Mouse (Mus musculus) forebrain, embryonic 16.5 days (tissue): ENCODE results near the gene Fmod. TPM values are rescaled to one million over a fixed set of nuclear protein-coding genes. Genes with fewer than 3 reads are reported as not detected.

Source experiments
- ATAC-seq: fragments of 200-750 bp; cut with Nextera tagmentation; 2 replicates; pipeline ENCODE4 v1.8.0; 2017; ENCODE audit warnings: mild to moderate bottlenecking, moderate library complexity
- H3K27ac ChIP-seq: fragments of 300-500 bp; sonication (generic); 2 replicates; pipeline ENCODE4 v1.5.1; 2014; ENCODE audit warnings: low read length, control low read depth
- H3K27me3 ChIP-seq: fragments of 300-500 bp; sonication (generic); replicated peaks from 2 replicates; pipeline ENCODE4 v1.6.1; 2014; ENCODE audit warnings: low read length; ENCODE audit not compliant: control insufficient read depth, insufficient read depth
- H3K36me3 ChIP-seq: fragments of 300-500 bp; sonication (generic); 2 replicates; pipeline ENCODE4 v1.6.1; 2014; ENCODE audit not compliant: control insufficient read depth, insufficient read depth
- H3K4me1 ChIP-seq: fragments of 300-500 bp; sonication (generic); replicated peaks from 2 replicates; pipeline ENCODE4 v1.6.1; 2014; ENCODE audit warnings: low read length; ENCODE audit not compliant: control insufficient read depth, insufficient read depth
- H3K4me2 ChIP-seq: fragments of 300-500 bp; sonication (generic); 2 replicates; pipeline ENCODE4 v1.6.1; 2014; ENCODE audit warnings: mild to moderate bottlenecking, low read length, control low read depth
- H3K4me3 ChIP-seq: fragments of 300-500 bp; sonication (generic); replicated peaks from 2 replicates; pipeline ENCODE4 v1.5.1; 2014; ENCODE audit warnings: mild to moderate bottlenecking, low read length, control low read depth
- H3K9ac ChIP-seq: fragments of 300-500 bp; sonication (generic); replicated peaks from 2 replicates; pipeline ENCODE4 v1.6.1; 2014; ENCODE audit warnings: low read depth, low read length, control low read depth
- H3K9me3 ChIP-seq: fragments of 300-500 bp; sonication (generic); 2 replicates; pipeline ENCODE4 v1.6.1; 2016; ENCODE audit warnings: low read length; ENCODE audit not compliant: control insufficient read depth
- WGBS: fragments of 180-500 bp; shearing (Covaris S2); extraction: QIAGEN DNeasy Blood & Tissue Kit; methylation state at CpG from one replicate; pipeline ENCODE4 v1.1.7; 2014; 5-methylcytosine and 5-hydroxymethylcytosine counted together
- polyA plus RNA-seq: library from polyadenylated mRNA; unstranded; fragments of >200 nt; fragmentation: Nextera tagmentation; extraction: Ambion mirVana; gene quantifications from 2 replicates; pipeline ENCODE4 v1.2.1, GENCODE M21; 2015

The Fmod gene
- polyA plus RNA-seq, 1 experiment from 2014 or later = 7.8 TPM

DNA sequence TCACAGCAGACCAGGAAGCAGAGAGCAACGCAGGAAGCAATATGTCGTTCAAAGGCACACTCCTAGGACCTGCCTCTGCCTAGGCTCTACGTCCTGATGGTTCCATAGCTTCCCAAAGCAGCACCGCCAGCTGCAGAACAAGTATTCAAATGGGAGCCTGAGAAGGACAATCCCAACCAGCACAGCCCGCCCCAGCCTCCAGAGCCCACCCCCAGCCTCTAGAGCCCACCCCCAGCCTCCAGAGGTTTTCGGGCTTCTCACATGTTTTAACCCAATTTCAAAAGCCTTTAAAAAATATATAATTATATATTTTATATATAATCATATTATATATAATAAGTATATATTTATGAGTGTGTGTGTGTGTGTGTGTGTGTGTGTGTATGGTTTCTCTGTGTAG lies 12.5 kb downstream of the Fmod start:
- no peak for ATAC-seq
- Histone ChIP-seq H3K27ac (no peak overlapping the region), H3K4me3 (no peak overlapping the region), H3K4me1 (peaks cover 5% of the 10 kb centered on the region; the same call in 1 of the 2 replicates), H3K4me2 (no peak overlapping the region), H3K27me3 (no peaks in the 10 kb centered on the region), H3K9ac (no peak overlapping the region), H3K9me3 (no peaks in the 10 kb centered on the region), H3K36me3 (no peaks in the 10 kb centered on the region)
- WGBS = 78% methylated on average over 6 of the region's 6 CpGs

DNA sequence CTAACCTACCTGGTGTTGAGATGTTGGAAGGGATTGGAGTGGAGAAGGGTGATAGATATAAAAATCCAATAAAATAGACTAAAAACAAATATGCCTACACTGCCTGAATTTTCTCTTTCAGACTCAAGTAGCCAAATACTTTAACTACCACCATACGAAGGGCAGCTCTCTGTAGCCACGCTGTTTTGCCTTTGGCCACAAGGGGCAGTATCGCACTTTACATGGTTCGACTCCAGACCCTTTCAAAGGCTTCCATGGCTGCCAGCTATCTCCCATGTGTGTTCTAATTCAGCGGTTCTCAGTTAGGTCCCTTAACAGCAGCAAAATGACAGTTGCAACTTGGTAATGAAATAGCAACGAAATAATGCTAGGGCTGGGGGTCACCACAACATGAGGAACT lies 16.2 kb downstream of the Fmod start:
- Histone ChIP-seq H3K9me3 (no peaks in the 10 kb centered on the region), H3K4me3 (no peak overlapping the region), H3K27me3 (no peaks in the 10 kb centered on the region), H3K36me3 (no peaks in the 10 kb centered on the region), H3K27ac (no peak overlapping the region), H3K4me2 (no peak overlapping the region), H3K4me1 (no peaks in the 10 kb centered on the region; the same call in 1 of the 2 replicates), H3K9ac (no peak overlapping the region)
- WGBS = 5% methylated on average over 6 of the region's 6 CpGs
- ATAC-seq = peak; percentile 58; the same call in 1 of the 2 replicates

DNA sequence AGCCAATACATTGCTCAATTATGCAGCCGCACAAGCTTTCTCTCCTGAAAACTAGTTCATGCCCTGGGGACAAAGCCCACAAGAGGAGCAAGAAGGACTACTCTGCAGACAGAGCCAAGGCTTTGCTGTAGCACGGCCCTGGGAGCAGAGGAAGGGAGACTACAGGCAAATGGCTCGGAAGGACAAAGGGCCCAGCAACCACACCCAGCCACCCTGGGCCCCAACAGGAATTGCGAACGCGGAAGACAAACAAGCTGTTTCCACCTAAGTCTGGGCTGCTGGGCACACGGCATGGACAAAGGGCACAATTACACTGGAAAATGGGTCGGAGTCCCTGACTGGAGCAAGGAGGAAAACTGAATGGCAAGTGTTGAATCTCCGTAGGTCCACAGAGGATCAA lies 18.0 kb downstream of the Fmod start:
- Histone ChIP-seq H3K9ac (no peak overlapping the region), H3K4me3 (no peak overlapping the region), H3K27me3 (no peaks in the 10 kb centered on the region), H3K4me1 (peaks cover under 1% of the 10 kb centered on the region), H3K36me3 (no peaks in the 10 kb centered on the region), H3K9me3 (no peaks in the 10 kb centered on the region), H3K27ac (no peak overlapping the region), H3K4me2 (no peak overlapping the region)
- no peak for ATAC-seq
- 76% methylated on average over 9 of the region's 9 CpGs for WGBS

DNA sequence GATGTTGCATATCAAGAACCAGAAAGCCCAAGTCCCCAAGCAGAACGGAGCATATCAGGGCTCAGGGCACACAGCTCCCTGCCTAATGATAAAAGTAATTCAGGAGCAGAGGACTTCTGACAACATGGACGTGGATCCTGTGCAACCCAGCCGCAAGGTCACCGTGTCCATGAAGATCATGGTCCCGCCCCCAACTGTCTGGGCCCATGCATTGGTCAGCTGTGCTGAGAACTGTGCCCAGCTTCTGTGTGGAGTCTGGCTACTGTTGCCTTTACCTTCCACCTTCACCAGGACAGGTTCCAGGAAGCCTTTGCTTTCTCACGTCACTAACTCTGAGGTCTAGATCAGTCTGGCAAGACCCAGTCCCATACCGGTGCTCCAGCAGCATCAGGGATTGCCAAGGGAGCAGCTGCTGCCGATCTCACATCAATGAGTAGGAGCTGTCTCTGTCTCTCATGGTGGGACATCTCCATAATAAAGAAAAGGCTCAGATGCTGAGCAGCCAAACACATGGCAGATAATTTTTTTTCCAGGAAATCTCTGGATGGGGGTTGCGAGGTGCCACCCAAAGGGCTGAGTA lies 18.7 kb downstream of the Fmod start:
- Histone ChIP-seq H3K4me3 (no peak overlapping the region), H3K4me1 (peaks cover 8% of the 10 kb centered on the region), H3K9me3 (no peaks in the 10 kb centered on the region), H3K27me3 (no peaks in the 10 kb centered on the region), H3K27ac (no peak overlapping the region), H3K36me3 (no peaks in the 10 kb centered on the region), H3K4me2 (no peak overlapping the region), H3K9ac (no peak overlapping the region)
- ATAC-seq = no peak
- WGBS = 81% methylated on average over 9 of the region's 9 CpGs

DNA sequence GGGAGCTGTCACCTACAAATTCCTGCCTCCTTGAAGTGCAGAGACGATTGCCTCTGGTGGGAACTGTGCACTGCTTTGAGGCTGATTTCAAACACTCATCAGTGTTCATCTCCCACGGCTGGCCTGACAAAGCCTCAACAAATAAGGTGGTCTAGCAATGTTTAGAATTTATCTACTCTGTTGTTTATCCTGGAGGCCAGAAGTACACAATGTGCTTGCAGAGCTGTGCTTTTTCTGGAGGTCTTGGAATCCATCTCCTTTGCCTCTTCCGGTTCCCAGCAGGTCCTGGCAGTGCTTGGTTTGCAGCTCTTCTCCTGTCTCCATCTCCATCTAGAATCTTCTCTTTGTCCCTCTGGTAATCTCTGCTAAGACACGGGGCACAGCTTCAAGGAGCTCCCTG lies 19.2 kb downstream of the Fmod start:
- peaks cover 11% of the 10 kb centered on the region for H3K4me1 ChIP-seq
- no peak for ATAC-seq
- H3K27me3 ChIP-seq = no peaks in the 10 kb centered on the region
- H3K9ac ChIP-seq = no peak overlapping the region
- no peaks in the 10 kb centered on the region for H3K36me3 ChIP-seq
- no peaks in the 10 kb centered on the region for H3K9me3 ChIP-seq
- H3K27ac ChIP-seq = no peak overlapping the region
- no peak overlapping the region for H3K4me3 ChIP-seq
- 83% methylated on average over 4 of the region's 4 CpGs for WGBS
- H3K4me2 ChIP-seq = no peak overlapping the region

DNA sequence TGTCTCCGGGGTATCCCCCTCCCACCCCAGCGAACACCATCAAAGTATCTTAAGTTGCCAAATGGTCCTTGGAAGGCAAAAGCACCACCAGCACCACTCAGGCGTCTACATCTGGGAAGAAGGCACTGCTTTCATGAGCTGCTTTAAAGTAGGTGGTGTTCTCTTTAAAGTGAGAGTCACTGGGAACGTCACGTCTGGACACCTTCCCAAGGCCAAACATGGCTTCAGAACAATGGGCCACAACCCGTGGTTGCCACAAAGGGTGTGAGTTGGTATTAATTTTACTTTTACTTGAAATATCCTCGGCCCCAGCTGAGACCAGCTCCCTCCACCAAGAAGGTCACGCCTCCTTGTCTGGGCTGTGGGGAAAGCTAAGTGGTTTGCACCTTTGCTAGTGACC lies 20.7 kb downstream of the Fmod start:
- H3K4me3 ChIP-seq = no peak overlapping the region
- H3K36me3 ChIP-seq = no peaks in the 10 kb centered on the region
- no peak overlapping the region for H3K4me2 ChIP-seq
- 85% methylated on average over 8 of the region's 8 CpGs for WGBS
- no peak for ATAC-seq
- no peak overlapping the region for H3K9ac ChIP-seq
- H3K27ac ChIP-seq = no peak overlapping the region
- no peaks in the 10 kb centered on the region for H3K27me3 ChIP-seq
- peaks cover 26% of the 10 kb centered on the region for H3K4me1 ChIP-seq
- no peaks in the 10 kb centered on the region for H3K9me3 ChIP-seq

DNA sequence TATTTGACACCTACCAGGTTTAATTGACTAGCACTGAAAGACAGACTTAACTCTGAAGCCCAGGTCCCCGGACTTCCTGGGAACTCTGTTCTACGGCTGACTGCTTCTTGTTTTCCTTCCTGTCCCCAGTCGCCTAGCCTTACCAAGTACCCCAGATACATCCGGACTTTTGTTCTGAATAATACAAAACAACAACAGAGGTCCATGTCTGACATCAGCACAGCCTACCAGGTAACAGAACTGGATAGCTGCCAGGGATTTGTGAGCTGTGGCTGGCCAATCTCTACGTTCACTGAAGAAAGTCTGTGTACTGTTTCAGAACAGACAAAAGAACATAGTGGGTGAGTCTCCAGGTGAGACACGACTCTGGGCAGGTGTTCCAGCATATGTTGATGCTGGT lies 21.8 kb downstream of the Fmod start:
- WGBS = 56% methylated on average over 6 of the region's 6 CpGs
- Histone ChIP-seq H3K36me3 (no peaks in the 10 kb centered on the region), H3K9me3 (no peaks in the 10 kb centered on the region), H3K4me1 (peaks cover 37% of the 10 kb centered on the region), H3K27ac (no peak overlapping the region), H3K27me3 (no peaks in the 10 kb centered on the region), H3K4me2 (no peak overlapping the region), H3K9ac (no peak overlapping the region), H3K4me3 (no peak overlapping the region)
- no peak for ATAC-seq

DNA sequence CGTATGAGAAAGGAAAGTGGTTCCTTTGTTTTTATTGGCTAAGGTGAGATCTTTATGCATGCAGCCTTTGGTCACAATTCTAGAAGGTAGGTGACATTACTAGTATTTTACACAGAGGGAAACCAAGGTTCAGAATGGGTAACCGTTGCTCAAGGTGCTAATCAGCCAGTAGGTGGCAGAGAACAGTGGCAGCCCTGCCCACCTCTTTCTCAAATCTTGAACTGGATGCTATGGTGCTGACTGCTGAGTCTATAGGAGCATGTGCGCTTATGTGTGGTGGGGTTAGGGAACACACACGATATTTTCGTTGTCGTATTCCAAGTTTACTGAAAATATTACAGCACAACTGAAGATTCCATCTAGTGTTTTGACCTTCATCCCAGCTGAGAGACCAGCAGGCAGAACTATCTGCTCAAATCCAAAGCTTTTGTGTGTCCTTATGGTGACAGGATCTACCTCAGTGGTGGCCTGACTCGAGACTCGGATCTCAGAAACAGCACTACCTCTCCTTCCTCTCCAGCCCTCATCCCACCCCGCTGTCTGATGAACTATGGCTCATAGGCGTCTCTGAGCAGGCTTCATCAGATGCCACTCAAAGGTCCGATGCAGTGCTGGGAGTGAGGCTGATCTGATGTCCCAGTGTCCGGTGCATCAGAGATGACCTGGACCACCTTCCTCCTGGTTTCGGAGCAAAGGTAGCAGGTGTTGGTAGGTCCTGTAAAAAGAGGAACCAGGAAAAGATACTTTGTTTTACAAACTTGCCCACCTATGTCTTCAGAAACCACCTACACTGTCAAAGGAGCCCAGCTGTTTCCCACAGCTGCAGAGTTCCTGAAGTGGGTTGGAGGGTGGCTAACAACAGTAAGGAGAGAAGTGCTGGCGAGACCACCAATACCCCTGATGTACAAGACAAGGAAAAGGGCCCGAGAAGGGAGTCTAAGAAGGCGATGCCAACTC lies 23.0 kb downstream of the Fmod start:
- Histone ChIP-seq H3K9me3 (no peaks in the 10 kb centered on the region), H3K4me2 (peak overlapping the region; percentile 85), H3K27ac (peak overlapping the region; percentile 97), H3K27me3 (no peaks in the 10 kb centered on the region), H3K9ac (peak overlapping the region; percentile 66), H3K36me3 (no peaks in the 10 kb centered on the region), H3K4me1 (peaks cover 48% of the 10 kb centered on the region), H3K4me3 (peak overlapping the region; percentile 45)
- no peak for ATAC-seq
- WGBS = 67% methylated on average over 16 of the region's 16 CpGs

DNA sequence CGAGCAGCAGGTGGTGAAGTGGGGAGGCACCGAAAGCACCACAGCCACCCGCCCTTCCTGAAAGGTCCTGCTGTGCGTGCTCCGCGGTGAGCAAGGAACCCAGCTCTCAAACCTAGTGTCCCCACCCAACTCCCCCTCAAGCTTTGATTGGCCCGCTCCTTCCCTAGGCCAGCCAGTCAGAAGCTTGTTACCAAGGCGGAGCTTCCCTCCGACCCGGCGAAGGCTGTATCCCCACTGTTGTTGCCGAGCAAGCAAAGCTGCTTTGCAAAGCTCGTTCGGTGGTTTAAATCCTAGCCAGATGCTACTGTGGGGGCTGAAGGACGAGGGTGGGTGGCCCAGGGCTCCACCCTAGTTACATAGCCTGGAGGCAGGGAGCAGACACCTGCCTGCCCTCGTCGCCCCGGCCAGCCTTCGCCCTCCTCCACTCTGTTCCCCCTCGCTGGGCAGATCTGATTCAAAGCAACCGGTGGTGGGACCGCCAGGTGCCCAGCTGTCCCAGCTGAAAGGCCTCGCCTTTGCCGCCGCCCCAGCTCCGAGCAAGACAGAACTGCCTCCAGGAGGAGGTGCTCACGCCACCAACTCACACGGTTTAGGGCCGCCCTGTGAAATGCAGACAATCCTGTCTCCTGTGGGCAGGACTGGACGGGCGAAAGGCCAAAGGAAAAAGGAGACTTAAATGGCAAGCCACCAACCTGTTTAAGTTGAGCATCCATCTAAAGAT lies 24.0 kb downstream of the Fmod start:
- WGBS = under 1% methylated on average over 31 of the region's 31 CpGs
- Histone ChIP-seq H3K27ac (peak overlapping the region; percentile 97), H3K36me3 (no peaks in the 10 kb centered on the region), H3K4me1 (peaks cover 53% of the 10 kb centered on the region), H3K4me3 (peak overlapping the region; percentile 45), H3K9ac (peak overlapping the region; percentile 66), H3K27me3 (no peaks in the 10 kb centered on the region), H3K9me3 (no peaks in the 10 kb centered on the region), H3K4me2 (peak overlapping the region; percentile 85)
- peak; percentile 86 for ATAC-seq
